Mouse (Mus musculus): ENCODE results near the gene Fam124b.

- TF ChIP-seq CTCF (IDR thresholded peaks at IDR 0.05) (no peak), EP300 (IDR thresholded peaks at IDR 0.05) (no peak)
These were observed 58.7 kb downstream of the Fam124b start for GRCm38 (mm10) chr1:80159586-80159985.

Data from lung, postnatal 0 days (tissue).